Mouse (Mus musculus) embryonic facial prominence, embryonic 13.5 days (tissue): Measurements from ENCODE around the gene Cflar. TPM values are rescaled to one million over a fixed set of nuclear protein-coding genes. Genes with fewer than 3 reads are reported as not detected.
"Not testable (repeated sequence)": the region's sequence is repeated elsewhere in the genome, so short reads cannot be mapped to it uniquely, and the experiment has no call there.

Source experiments
- ATAC-seq: fragments of 200-750 bp; cut with Nextera tagmentation; 2 replicates; pipeline ENCODE4 v1.8.0; 2017; ENCODE audit warnings: low read depth; ENCODE audit not compliant: insufficient number of reproducible peaks, insufficient read depth, low FRiP score, low TSS enrichment
- H3K27ac ChIP-seq: fragments of 300-500 bp; sonication (generic); 2 replicates; pipeline ENCODE4 v1.5.1; 2015; ENCODE audit warnings: moderate library complexity, mild to moderate bottlenecking, inconsistent platforms
- H3K27me3 ChIP-seq: fragments of 300-500 bp; sonication (generic); 2 replicates; pipeline ENCODE4 v1.6.1; 2015; ENCODE audit warnings: mild to moderate bottlenecking, inconsistent platforms
- H3K36me3 ChIP-seq: fragments of 300-500 bp; sonication (generic); 2 replicates; pipeline ENCODE4 v1.6.1; 2015; ENCODE audit warnings: mild to moderate bottlenecking, inconsistent platforms
- H3K4me1 ChIP-seq: fragments of 300-500 bp; sonication (generic); 2 replicates; pipeline ENCODE4 v1.6.1; 2015; ENCODE audit warnings: inconsistent platforms
- H3K4me2 ChIP-seq: fragments of 300-500 bp; sonication (generic); 2 replicates; pipeline ENCODE4 v1.6.1; 2015; ENCODE audit warnings: moderate library complexity, mild to moderate bottlenecking, inconsistent platforms
- H3K4me3 ChIP-seq: fragments of 300-500 bp; sonication (generic); 2 replicates; pipeline ENCODE4 v1.5.1; 2015; ENCODE audit warnings: mild to moderate bottlenecking, inconsistent platforms
- H3K9ac ChIP-seq: fragments of 300-500 bp; sonication (generic); 2 replicates; pipeline ENCODE4 v1.6.1; 2015; ENCODE audit warnings: mild to moderate bottlenecking, inconsistent platforms
- H3K9me3 ChIP-seq: fragments of 300-500 bp; sonication (generic); 2 replicates; pipeline ENCODE4 v1.6.1; 2016; ENCODE audit warnings: inconsistent platforms
- WGBS: fragments of 180-500 bp; shearing (Covaris S2); methylation state at CpG from one replicate; pipeline ENCODE4 v1.1.7; 2015; ENCODE audit warnings: mixed read lengths; 5-methylcytosine and 5-hydroxymethylcytosine counted together
- polyA plus RNA-seq: library from polyadenylated mRNA; unstranded; fragments of >200 nt; fragmentation: Nextera tagmentation; extraction: Ambion mirVana; gene quantifications from 2 replicates; pipeline ENCODE4 v1.2.1, GENCODE M21; 2015

Gene Cflar
- 39.0 and 44.4 TPM in 2 replicates for polyA plus RNA-seq

DNA sequence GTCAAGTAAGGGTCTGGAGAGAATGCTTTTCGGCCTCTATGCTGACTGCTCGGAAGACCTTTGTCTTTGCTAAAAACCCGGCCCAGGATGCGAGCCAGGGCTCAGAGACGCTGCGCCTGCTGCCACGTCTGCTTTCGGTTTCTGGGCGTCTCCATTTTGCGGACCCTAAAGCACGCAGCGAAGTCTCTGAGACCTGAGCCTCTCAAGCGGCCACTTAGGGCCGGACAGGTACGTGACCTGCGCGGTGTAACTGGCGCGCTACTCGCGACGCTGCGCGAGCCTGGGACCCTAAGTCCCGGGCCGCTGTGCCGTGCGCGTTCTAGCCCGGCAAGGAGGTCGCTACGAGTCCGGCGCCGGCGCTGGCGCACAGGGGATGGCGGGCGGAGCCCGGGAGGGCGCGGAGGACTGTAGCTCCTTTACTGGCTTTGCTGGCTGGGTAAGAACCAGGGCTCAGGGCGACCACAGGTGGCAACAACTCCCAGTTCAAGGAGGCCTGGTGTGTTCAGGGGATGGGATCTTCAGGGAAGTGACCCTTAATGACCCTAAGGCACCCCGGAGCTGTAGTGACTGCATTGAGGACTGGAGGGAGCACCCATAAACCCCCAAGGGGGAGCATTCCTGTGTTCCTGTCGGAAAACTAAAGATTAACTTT lies at the start of gene Cflar:
Gene Cflar (plus strand): TSS at position 144 of the 652 bp plus-strand sequence.
- Histone ChIP-seq H3K4me3 (peak within 1 kb of the TSS; percentile 67), H3K36me3 (peaks cover 17% of the 10 kb centered on the region), H3K9ac (peak within 1 kb of the TSS; percentile 93), H3K27me3 (no peaks in the 10 kb centered on the region), H3K27ac (peak within 1 kb of the TSS; percentile 99), H3K4me1 (peaks cover 26% of the 10 kb centered on the region), H3K4me2 (peak within 1 kb of the TSS; percentile 69), H3K9me3 (no peaks in the 10 kb centered on the region)
- peak; percentile 53 for ATAC-seq
- 0% methylated on average over 45 of the region's 45 CpGs for WGBS

DNA sequence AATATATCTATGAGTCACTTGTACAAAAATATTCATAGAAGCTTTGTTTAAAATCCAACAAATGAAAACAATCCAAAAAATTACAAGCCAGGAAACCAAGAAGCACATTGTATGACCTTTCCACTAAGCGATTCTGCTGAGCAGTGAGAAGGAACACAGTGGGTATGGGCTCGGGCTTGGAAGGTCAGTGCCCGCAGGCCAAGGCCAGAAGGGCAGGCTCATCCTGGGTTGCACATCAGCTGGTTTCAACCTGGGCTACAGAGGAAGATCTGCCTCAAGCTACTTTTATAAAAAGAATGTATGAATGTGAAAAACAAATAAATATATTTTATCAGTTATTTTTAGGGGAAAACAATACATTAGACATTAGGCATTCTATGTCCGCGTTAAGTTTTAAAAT lies 48.6 kb upstream of the Cflar start:
- not testable (repeated sequence) for ATAC-seq, H3K4me2 ChIP-seq, H3K4me3 ChIP-seq, H3K9ac ChIP-seq, H3K9me3 ChIP-seq, H3K36me3 ChIP-seq, H3K27ac ChIP-seq, H3K27me3 ChIP-seq, H3K4me1 ChIP-seq
- 87% methylated on average over 5 of the region's 5 CpGs for WGBS

DNA sequence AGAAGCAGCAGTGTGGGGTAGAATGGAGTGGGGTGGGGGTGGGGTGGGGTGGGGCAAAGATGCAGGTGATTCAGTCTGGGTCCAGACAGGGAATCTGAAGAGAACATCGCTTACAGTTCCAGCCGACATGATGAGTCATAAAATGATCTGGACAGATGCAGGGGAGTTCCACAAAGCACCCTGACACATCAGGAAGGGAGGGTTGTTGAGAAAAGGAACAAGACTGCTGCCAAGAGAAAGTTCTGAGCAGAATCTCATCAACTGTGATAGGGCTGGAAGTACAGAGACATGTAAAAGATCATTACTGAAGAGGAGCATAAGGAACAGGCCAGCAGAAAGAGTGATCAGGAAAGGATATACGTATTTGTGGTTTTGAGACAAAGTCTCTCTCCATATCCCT lies 47.9 kb upstream of the Cflar start:
- 85% methylated on average over 3 of the region's 3 CpGs for WGBS
- H3K9ac ChIP-seq, ATAC-seq, H3K36me3 ChIP-seq, H3K4me2 ChIP-seq, H3K27me3 ChIP-seq, H3K9me3 ChIP-seq, H3K27ac ChIP-seq, H3K4me1 ChIP-seq, H3K4me3 ChIP-seq: not testable (repeated sequence)

DNA sequence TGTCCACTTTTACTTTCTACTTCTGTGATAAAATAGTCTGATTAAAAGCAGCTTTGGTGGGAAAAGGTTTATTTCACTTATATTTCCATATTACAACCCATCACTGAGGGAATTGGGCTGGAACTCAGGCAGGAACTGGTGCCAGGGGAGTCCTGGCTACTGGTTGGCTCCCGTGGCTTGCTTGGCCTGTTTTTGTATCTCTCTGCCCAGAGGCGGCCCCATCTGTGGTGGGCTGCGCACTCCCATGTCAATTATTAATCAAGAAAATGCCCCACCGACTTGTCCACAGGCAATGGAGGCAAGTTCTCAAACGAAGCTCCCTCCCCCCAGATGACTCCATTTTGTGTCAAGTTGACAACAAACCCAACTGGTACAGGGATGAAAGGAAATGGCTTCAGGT lies 43.1 kb upstream of the Cflar start:
- WGBS = 78% methylated on average over 5 of the region's 5 CpGs
- H3K27me3 ChIP-seq = no peaks in the 10 kb centered on the region
- no peak overlapping the region for H3K9ac ChIP-seq
- no peaks in the 10 kb centered on the region for H3K4me1 ChIP-seq
- H3K36me3 ChIP-seq = no peaks in the 10 kb centered on the region
- H3K4me3 ChIP-seq = no peak overlapping the region
- H3K9me3 ChIP-seq = 0 out of 2 replicates have a peak, but pooled peaks cover 5% of the 10 kb centered on the region
- ATAC-seq = no peak
- no peak overlapping the region for H3K27ac ChIP-seq
- H3K4me2 ChIP-seq = no peak overlapping the region

DNA sequence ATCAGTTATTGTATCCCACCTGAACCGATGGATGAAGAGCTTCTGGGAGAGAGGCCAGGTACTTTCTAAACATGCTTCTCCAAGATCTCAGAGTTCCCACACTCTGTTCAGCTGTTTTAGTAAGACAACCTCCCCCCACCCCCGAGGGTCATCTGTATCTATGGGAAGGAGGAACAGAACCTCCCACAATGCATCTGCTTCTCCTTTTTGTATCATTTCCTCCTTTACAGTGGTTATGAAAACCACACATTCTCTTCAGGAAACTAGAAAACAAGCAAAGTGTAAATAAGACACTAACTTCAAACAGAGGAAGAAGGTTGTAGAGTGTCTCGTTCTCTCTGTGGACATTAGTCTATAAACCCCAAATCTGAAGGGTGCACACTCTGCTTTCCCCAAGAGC lies 41.7 kb upstream of the Cflar start:
- H3K36me3 ChIP-seq, ATAC-seq, H3K9ac ChIP-seq, H3K27me3 ChIP-seq, H3K27ac ChIP-seq, H3K9me3 ChIP-seq, H3K4me1 ChIP-seq, H3K4me3 ChIP-seq, H3K4me2 ChIP-seq: not testable (repeated sequence)
- 82% methylated on average over 3 of the region's 3 CpGs for WGBS

DNA sequence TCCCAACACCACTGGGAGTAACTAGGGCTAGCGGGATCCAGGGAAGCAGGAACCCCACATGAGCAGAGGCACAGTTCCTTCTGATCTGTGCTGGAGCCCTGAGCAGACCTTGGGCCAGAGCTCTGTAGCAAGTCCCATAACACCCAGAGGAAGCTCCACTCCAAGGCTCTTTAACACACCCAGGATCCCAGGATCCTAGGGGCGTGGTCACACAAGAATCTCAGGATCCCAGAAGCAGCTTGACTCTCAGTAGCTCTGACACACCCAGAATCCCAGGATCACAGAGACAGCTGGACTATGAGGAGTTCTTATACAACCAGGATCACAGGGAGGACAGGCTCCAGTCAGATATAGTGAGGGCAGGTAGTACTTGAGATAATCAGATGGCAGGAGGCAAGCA lies 39.2 kb upstream of the Cflar start:
- no peaks in the 10 kb centered on the region for H3K4me1 ChIP-seq
- no peak overlapping the region for H3K27ac ChIP-seq
- H3K36me3 ChIP-seq = no peaks in the 10 kb centered on the region
- no peaks in the 10 kb centered on the region for H3K27me3 ChIP-seq
- ATAC-seq = no peak
- no peak overlapping the region for H3K4me3 ChIP-seq
- no peak overlapping the region for H3K4me2 ChIP-seq
- WGBS = 86% methylated on average over 2 of the region's 2 CpGs
- no peak overlapping the region for H3K9ac ChIP-seq
- 0 out of 2 replicates have a peak, but pooled peaks cover 5% of the 10 kb centered on the region for H3K9me3 ChIP-seq

DNA sequence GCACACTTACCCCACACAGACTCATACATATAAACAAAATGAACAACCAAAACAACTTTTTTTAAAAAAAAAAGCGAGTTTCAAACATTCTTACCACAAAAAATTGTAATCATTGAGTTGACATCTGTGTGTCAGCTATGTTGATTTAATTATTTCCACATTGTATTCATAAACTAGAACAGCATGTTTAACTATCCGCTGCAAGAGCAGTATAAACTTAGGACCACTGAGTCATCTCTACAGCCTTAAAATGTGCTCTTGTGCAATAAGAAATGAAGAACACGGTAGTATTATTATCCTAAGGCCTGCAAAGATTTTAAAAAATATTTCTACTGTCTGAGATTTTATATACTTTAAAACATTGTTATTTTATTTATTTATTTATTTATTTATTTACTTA lies 36.3 kb upstream of the Cflar start:
- 62% methylated on average over 3 of the region's 3 CpGs for WGBS
- Histone ChIP-seq H3K9ac (no peak overlapping the region), H3K36me3 (no peaks in the 10 kb centered on the region), H3K4me1 (no peaks in the 10 kb centered on the region), H3K27ac (no peak overlapping the region), H3K4me3 (no peak overlapping the region), H3K4me2 (no peak overlapping the region), H3K9me3 (no peaks in the 10 kb centered on the region), H3K27me3 (no peaks in the 10 kb centered on the region)
- ATAC-seq = no peak

DNA sequence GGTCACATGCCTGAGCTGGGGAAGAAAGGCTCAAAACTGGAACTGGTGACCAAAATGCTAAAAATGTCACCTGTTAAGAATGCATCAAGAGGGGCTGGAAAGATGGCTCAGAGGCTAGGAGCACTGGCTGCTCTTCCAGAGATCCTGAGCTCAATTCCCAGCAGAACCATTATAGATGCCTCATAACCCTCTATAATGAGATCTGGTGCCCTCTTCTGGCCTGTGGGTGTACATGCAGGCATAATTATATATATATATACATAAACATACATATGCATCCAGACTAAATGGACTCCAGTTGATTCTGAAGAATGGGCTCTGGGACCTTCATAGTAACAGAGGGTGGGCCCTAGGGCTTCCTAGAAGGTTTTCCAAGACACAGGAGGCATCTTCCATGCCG lies 33.7 kb upstream of the Cflar start:
- H3K9ac ChIP-seq = no peak overlapping the region
- 90% methylated on average over 1 of the region's 1 CpGs for WGBS
- H3K4me2 ChIP-seq = no peak overlapping the region
- H3K36me3 ChIP-seq = no peaks in the 10 kb centered on the region
- no peaks in the 10 kb centered on the region for H3K4me1 ChIP-seq
- no peak for ATAC-seq
- H3K4me3 ChIP-seq = no peak overlapping the region
- no peak overlapping the region for H3K27ac ChIP-seq
- H3K27me3 ChIP-seq = no peaks in the 10 kb centered on the region
- no peaks in the 10 kb centered on the region for H3K9me3 ChIP-seq

DNA sequence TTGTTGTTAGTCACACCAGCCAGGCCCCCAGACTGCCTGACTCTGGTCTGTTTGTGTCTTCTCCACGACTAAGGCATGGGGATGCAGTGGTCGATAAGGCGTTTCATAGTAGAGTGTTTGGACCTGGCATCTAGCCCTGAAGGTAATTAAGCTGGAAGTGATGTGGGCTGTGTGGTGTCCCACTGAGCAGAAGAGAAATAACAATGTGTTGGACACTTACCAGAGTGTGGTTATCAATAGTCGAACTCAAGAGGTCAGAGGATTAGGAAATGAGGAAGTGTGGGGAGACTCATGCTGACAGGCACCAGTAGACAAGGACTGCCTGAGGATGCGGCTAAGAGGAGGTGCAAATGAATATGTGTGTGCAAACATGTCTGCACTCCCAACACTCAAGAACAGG lies 32.9 kb upstream of the Cflar start:
- H3K27ac ChIP-seq, ATAC-seq, H3K27me3 ChIP-seq, H3K9me3 ChIP-seq, H3K9ac ChIP-seq, H3K4me3 ChIP-seq, H3K4me2 ChIP-seq, H3K4me1 ChIP-seq, H3K36me3 ChIP-seq: not testable (repeated sequence)
- WGBS = 68% methylated on average over 5 of the region's 5 CpGs

DNA sequence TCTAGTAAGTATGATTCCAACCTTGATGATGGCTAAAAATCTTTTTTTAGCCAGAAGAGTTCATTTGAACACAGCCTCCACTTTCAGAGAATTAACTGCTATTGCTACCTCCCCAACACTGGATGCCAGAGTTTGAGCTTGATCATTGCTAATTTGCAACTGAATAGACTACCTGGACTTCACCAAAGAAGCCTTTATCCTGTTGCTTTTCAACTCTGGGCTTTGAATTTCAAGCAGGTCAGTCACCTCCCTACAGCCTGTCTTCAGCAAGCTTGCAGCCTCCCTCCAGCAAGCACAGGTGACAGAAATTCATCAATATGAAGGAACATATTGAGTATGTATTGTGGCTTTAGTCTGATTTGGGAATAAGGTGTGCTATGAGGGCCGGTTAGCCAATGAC lies 21.9 kb upstream of the Cflar start:
- 88% methylated on average over 1 of the region's 1 CpGs for WGBS
- H3K27me3 ChIP-seq = no peaks in the 10 kb centered on the region
- no peaks in the 10 kb centered on the region for H3K36me3 ChIP-seq
- H3K4me3 ChIP-seq = no peak overlapping the region
- H3K9me3 ChIP-seq = 0 out of 2 replicates have a peak, but pooled peaks cover 3% of the 10 kb centered on the region
- no peak overlapping the region for H3K27ac ChIP-seq
- no peak overlapping the region for H3K9ac ChIP-seq
- no peaks in the 10 kb centered on the region for H3K4me1 ChIP-seq
- ATAC-seq = no peak
- H3K4me2 ChIP-seq = no peak overlapping the region

DNA sequence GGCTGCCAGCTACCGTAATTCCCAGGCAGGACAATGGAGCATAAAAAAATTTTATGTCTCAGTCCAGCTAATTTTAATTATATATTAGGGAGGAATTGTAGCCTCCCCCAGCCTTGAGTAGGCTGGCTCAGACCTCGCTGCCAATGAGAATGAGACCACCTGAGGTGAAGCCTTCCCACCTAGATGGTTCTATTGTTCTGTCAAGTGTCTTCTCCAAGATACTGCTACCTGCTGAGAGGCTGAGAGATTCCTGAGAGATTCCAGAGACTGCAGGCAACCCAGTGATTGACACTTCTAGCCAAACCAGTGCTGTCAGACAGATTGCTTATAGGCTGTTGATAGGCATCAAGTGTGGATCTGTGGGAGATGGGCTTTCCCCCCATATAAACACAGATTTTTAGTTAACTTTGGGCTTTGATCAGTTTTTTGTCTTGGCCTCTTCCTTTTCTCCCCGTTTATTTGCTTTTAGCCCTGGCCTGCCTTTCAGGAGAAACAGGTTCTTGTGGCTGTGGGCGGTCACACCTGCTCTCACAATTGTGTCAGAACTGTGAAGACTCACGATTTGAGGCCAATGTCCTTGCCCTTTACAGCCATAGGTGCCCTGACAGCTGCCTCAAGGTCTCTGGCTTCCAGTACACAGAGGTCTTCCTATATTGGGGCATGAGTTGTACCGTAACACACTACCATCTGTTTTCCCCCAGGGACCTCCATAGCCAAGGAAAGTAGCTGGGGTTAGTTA lies 21.1 kb upstream of the Cflar start:
- H3K4me2 ChIP-seq = no peak overlapping the region
- no peak overlapping the region for H3K9ac ChIP-seq
- H3K4me3 ChIP-seq = no peak overlapping the region
- no peaks in the 10 kb centered on the region for H3K27me3 ChIP-seq
- no peak for ATAC-seq
- WGBS = 50% methylated on average over 6 of the region's 6 CpGs
- H3K4me1 ChIP-seq = no peaks in the 10 kb centered on the region
- 0 out of 2 replicates have a peak, but pooled peaks cover 3% of the 10 kb centered on the region for H3K9me3 ChIP-seq
- no peak overlapping the region for H3K27ac ChIP-seq
- no peaks in the 10 kb centered on the region for H3K36me3 ChIP-seq

DNA sequence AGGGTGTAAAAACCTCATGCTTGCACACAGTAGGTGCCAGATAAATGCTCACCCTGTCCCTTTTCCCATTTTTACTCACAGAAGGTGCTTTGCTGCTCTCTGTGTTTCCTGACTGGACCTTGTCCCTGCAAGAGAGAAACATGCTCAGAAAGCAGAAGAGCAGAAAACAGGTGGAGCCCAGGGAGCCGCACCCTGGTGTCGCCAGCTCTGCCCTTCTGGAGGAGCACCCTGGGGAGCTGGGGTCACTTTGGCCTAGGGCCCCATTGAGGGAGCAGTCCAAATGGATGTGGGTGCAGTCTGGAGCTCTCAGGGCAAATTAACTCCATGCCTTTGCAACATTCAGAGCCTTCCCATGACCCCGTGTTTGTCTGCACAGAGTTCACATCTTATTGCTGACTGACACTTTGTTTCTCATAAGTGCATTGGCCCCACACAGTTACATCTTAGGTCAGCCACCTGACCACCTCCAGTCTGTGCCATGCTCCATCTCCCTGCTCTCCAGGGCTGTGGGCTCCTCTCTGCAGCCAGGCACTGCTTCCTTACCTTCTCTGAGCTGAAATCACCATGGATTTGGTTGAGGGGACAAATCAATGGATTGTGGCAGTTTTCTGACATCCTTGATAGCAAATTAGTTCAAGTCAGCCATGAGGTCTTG lies 20.3 kb upstream of the Cflar start:
- 67% methylated on average over 2 of the region's 3 CpGs for WGBS
- not testable (repeated sequence) for H3K9ac ChIP-seq, H3K9me3 ChIP-seq, ATAC-seq, H3K4me2 ChIP-seq, H3K4me3 ChIP-seq, H3K27ac ChIP-seq, H3K36me3 ChIP-seq, H3K27me3 ChIP-seq, H3K4me1 ChIP-seq
